Mouse (Mus musculus): ENCODE results near the gene Alpl.

DNA sequence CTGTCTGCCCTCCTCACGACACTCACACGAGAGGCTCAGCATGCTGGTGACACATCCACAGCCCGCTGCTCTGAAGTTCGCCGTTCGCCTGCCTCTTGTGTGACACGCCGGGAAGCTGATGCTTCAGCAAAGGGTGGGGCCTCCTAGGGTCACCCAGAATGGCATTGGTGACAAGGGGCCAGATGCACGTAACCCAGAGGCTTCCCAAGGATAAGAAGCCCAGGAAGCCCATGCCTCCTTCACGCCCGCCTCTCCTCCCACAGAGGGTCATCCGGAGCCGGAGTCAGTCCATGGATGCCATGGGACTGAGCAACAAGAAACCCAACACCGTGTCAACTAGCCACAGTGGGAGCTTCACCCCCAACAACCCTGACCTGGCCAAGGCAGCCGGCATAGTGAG, 74.6 kb downstream of the Alpl start:
- TF ChIP-seq CTCF (conservative IDR thresholded peaks at IDR 0.05; ENCODE audit: insufficient read depth, insufficient read length, low read depth, low read length) (no peak), POLR2A (IDR thresholded peaks at IDR 0.05; ENCODE audit: low read depth, low read length) (no peak)

Measured in kidney, adult 2 months (tissue).